In genomic region chr10:75156835-75157234, GRCm38 (mm10) we compare ENCODE assay signal across 19 mouse cellular contexts. TPM values are rescaled to one million over a fixed set of nuclear protein-coding genes. Genes with fewer than 3 reads are reported as not detected.
DNase-seq lines count a peak whose midpoint lies in the region; ATAC-seq and TF ChIP-seq lines count a peak whose summit lies in the region.
"Had no signal": no experiment of that assay in that cellular context is flagged by ENCODE, and none has a peak within 500 bp of the region (broad histone marks: within the 10 kb centered on the region; RNA-seq: fewer than 3 reads in every experiment).

No protein-coding gene starts in this region.

- no peak overlapping the region for H3K27ac ChIP-seq in hindbrain, embryonic 12.5 days
- H3K27ac ChIP-seq in hindbrain, embryonic 16.5 days (ENCODE audit: low read depth, low read length), result no peak overlapping the region
- H3K27ac ChIP-seq in intestine, embryonic 15.5 days, result no peak overlapping the region
- H3K27ac ChIP-seq in forebrain, postnatal 0 days (ENCODE audit: low read depth, low read length), result no peak overlapping the region
- H3K27ac ChIP-seq: heart, embryonic 13.5 days had no signal

- H3K4me3 ChIP-seq in hindbrain, embryonic 12.5 days, result no peak overlapping the region
- H3K4me3 ChIP-seq in hindbrain, embryonic 16.5 days (ENCODE audit: low read length), result no peak overlapping the region
- no peak overlapping the region for H3K4me3 ChIP-seq in intestine, embryonic 15.5 days (replicated peaks)
- H3K4me3 ChIP-seq in forebrain, postnatal 0 days (ENCODE audit: low read depth, low read length), result no peak overlapping the region
- H3K4me3 ChIP-seq: erythroblast, embryonic 14.5 days; heart, embryonic 13.5 days had no signal

- peaks cover 2% of the 10 kb centered on the region; the same call in 1 of the 2 replicates for H3K4me1 ChIP-seq in hindbrain, embryonic 12.5 days
- H3K4me1 ChIP-seq in hindbrain, embryonic 16.5 days (ENCODE audit: control insufficient read depth, insufficient read depth, low read depth, low read length), result no peaks in the 10 kb centered on the region
- H3K4me1 ChIP-seq in intestine, embryonic 15.5 days (replicated peaks), result 0 out of 2 replicates have a peak, but pooled peaks cover 5% of the 10 kb centered on the region
- no peaks in the 10 kb centered on the region for H3K4me1 ChIP-seq in forebrain, postnatal 0 days (ENCODE audit: insufficient read depth)
- H3K4me1 ChIP-seq: heart, embryonic 13.5 days had no signal

- TF ChIP-seq CTCF in forebrain, postnatal 0 days (IDR thresholded peaks at IDR 0.05; ENCODE audit: low read depth), result no peak

- no peak overlapping the region for H3K4me2 ChIP-seq in hindbrain, embryonic 12.5 days (replicated peaks)
- H3K4me2 ChIP-seq in hindbrain, embryonic 16.5 days (ENCODE audit: low read length), result no peak overlapping the region
- no peak overlapping the region for H3K4me2 ChIP-seq in intestine, embryonic 15.5 days (replicated peaks)
- no peak overlapping the region for H3K4me2 ChIP-seq in forebrain, postnatal 0 days (ENCODE audit: low read depth)
- H3K4me2 ChIP-seq: heart, embryonic 13.5 days; liver, embryonic 11.5 days; lung, embryonic 14.5 days had no signal

- H3K9ac ChIP-seq in hindbrain, embryonic 12.5 days, result no peak overlapping the region
- H3K9ac ChIP-seq in hindbrain, embryonic 16.5 days (ENCODE audit: low read depth, low read length), result no peak overlapping the region
- no peak overlapping the region for H3K9ac ChIP-seq in intestine, embryonic 15.5 days
- no peak overlapping the region for H3K9ac ChIP-seq in forebrain, postnatal 0 days
- H3K9ac ChIP-seq: heart, embryonic 13.5 days; lung, embryonic 14.5 days had no signal

- intact Hi-C loops in left cerebral cortex, postnatal 10 days (cut with DNase I), result no loop called here

- H3K9me3 ChIP-seq in hindbrain, embryonic 12.5 days (replicated peaks), result no peaks in the 10 kb centered on the region
- no peaks in the 10 kb centered on the region for H3K9me3 ChIP-seq in hindbrain, embryonic 16.5 days (ENCODE audit: control insufficient read depth, low read length)
- H3K9me3 ChIP-seq in intestine, embryonic 15.5 days, result no peaks in the 10 kb centered on the region
- H3K9me3 ChIP-seq in forebrain, postnatal 0 days (ENCODE audit: low read length), result no peaks in the 10 kb centered on the region
- H3K9me3 ChIP-seq: heart, embryonic 13.5 days had no signal

- H3K36me3 ChIP-seq in hindbrain, embryonic 12.5 days, result peaks cover 63% of the 10 kb centered on the region
- peaks cover 35% of the 10 kb centered on the region for H3K36me3 ChIP-seq in hindbrain, embryonic 16.5 days (ENCODE audit: control insufficient read depth, insufficient read depth, low read length)
- peaks cover 16% of the 10 kb centered on the region for H3K36me3 ChIP-seq in intestine, embryonic 15.5 days
- H3K36me3 ChIP-seq in forebrain, postnatal 0 days (ENCODE audit: insufficient read depth), result peaks cover 78% of the 10 kb centered on the region

- 65% methylated on average over 6 of the region's 6 CpGs for WGBS in hindbrain, embryonic 12.5 days
- WGBS in hindbrain, embryonic 16.5 days, result 68% methylated on average over 6 of the region's 6 CpGs
- 72% methylated on average over 6 of the region's 6 CpGs for WGBS in intestine, embryonic 15.5 days
- WGBS in forebrain, postnatal 0 days, result 87% methylated on average over 6 of the region's 6 CpGs

- no peaks in the 10 kb centered on the region for H3K27me3 ChIP-seq in hindbrain, embryonic 12.5 days
- no peaks in the 10 kb centered on the region for H3K27me3 ChIP-seq in hindbrain, embryonic 16.5 days (replicated peaks; ENCODE audit: control insufficient read depth, insufficient read depth, low read length)
- no peaks in the 10 kb centered on the region for H3K27me3 ChIP-seq in intestine, embryonic 15.5 days (replicated peaks)
- H3K27me3 ChIP-seq in forebrain, postnatal 0 days (ENCODE audit: insufficient read depth, low read length), result no peaks in the 10 kb centered on the region

- 0 out of 2 replicates have a peak, but pooled peaks have one; percentile 24 for ATAC-seq in hindbrain, embryonic 12.5 days (ENCODE audit: low FRiP score)
- ATAC-seq in hindbrain, embryonic 16.5 days, result no peak
- 0 out of 2 replicates have a peak, but pooled peaks have one; percentile 27 for ATAC-seq in intestine, embryonic 15.5 days
- no peak for ATAC-seq in forebrain, postnatal 0 days
- ATAC-seq: forebrain, embryonic 14.5 days had no signal

- peak; percentile 78 to 83 for DNase-seq in kidney, adult 8-10 months
- peak; percentile 74 to 87 for DNase-seq in kidney, postnatal 25 days
- no peak for DNase-seq in spleen, postnatal 10 days (ENCODE audit: low spot score in 2 of 2)
- no peak for DNase-seq in forebrain, postnatal 0 days
- DNase-seq in left cerebral cortex, postnatal 10 days (ENCODE audit: extremely low spot score in 1 of 2, low spot score in 2 of 2), result no peak
- DNase-seq: adrenal gland, postnatal 25 days; B cell, adult 2 months; cerebellum, adult 2 months; lung, embryonic 14.5 days; lung, postnatal 4 days; midbrain, embryonic 14.5 days; right cerebral cortex, postnatal 14 days had no signal

RNA-seq across cellular contexts. Expression of gene Specc1l, which starts 55.0 kb away (rescaled TPM):
- 51.4 and 54.6 TPM in 2 replicates for polyA plus RNA-seq in hindbrain, embryonic 12.5 days (2016; fragmentation: Nextera tagmentation; extraction: Ambion mirVana)
- 24.7 and 29.6 TPM in 2 replicates for polyA plus RNA-seq in hindbrain, embryonic 16.5 days (2015; fragmentation: Nextera tagmentation; extraction: Ambion mirVana)
- 25.8 and 27.4 TPM in 2 replicates for polyA plus RNA-seq in intestine, embryonic 15.5 days (2015; fragmentation: Nextera tagmentation; extraction: Ambion mirVana)
- total RNA-seq in forebrain, postnatal 0 days (2014; rRNA removed), result 46.1 and 64.5 TPM in 2 replicates
- polyA plus RNA-seq in forebrain, postnatal 0 days (2015; fragmentation: Nextera tagmentation; extraction: Ambion mirVana), result 16.2 and 21.4 TPM in 2 replicates
- total RNA-seq in left cerebral cortex, postnatal 10 days (2021), result 10 to 100 TPM; 44.2 to 46.6 TPM

Comparison
In these comparisons a context has a peak if more than half of its experiments do, and no peak if none do; other contexts are left out.
1. ATAC-seq: peak in hindbrain, embryonic 12.5 days (single experiment) and intestine, embryonic 15.5 days (single experiment); none in hindbrain, embryonic 16.5 days (single experiment) and forebrain, postnatal 0 days (single experiment).
2. DNase-seq: peak in kidney, adult 8-10 months (2 of 2) and kidney, postnatal 25 days (2 of 2); none in spleen, postnatal 10 days (0 of 2), forebrain, postnatal 0 days (single experiment) and left cerebral cortex, postnatal 10 days (0 of 2).